In the genomic region with DNA sequence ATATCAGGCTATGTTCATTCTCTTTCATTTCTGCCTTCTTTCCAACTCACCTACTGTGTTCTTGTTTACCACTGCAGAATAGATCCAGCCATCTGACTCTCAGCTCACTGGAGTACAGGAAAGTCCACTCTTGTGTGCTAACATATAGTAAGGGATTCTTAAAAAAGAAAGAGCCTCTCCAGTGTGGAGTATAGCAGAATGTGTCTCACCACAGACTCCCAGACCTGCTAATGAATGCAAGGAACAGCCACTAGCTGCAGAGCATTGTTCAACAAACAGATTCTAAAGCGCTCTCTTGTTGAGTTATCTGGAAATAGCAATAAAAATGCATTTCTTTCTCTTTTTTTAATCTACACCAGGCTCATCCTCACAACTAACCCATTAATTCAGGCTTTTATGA, we compare ENCODE assay signal across 16 mouse cellular contexts.
"Had no signal": no experiment of that assay in that cellular context is flagged by ENCODE, and none has a peak within 500 bp of the region (broad histone marks: within the 10 kb centered on the region; RNA-seq: fewer than 3 reads in every experiment).

No protein-coding gene starts in this region.

- H3K9ac ChIP-seq: neural tube, embryonic 13.5 days; neural tube, embryonic 15.5 days; stomach, embryonic 15.5 days had no signal

- H3K4me3 ChIP-seq: neural tube, embryonic 13.5 days; neural tube, embryonic 15.5 days; stomach, embryonic 15.5 days had no signal

- H3K4me1 ChIP-seq: neural tube, embryonic 13.5 days; neural tube, embryonic 15.5 days; stomach, embryonic 15.5 days had no signal

- H3K9me3 ChIP-seq: neural tube, embryonic 13.5 days; neural tube, embryonic 15.5 days; stomach, embryonic 15.5 days had no signal

- H3K4me2 ChIP-seq: neural tube, embryonic 13.5 days; neural tube, embryonic 15.5 days; stomach, embryonic 15.5 days had no signal

- DNase-seq: retina, postnatal 1 day; right cerebral cortex, adult 18-20 months; right cerebral cortex, postnatal 14 days; right cerebral cortex, postnatal 25 days; right cerebral cortex, postnatal 4 days; spleen, adult 18-20 months; thymus, adult 18-20 months; thymus, adult 2 months; thymus, postnatal 14 days; thymus, postnatal 25 days; thymus, postnatal 36 days; thymus, postnatal 4 days had no signal

- H3K27me3 ChIP-seq: neural tube, embryonic 13.5 days; neural tube, embryonic 15.5 days; stomach, embryonic 15.5 days had no signal

- H3K27ac ChIP-seq: neural tube, embryonic 13.5 days; neural tube, embryonic 15.5 days; stomach, embryonic 15.5 days; stomach, postnatal 0 days had no signal

- H3K36me3 ChIP-seq: neural tube, embryonic 13.5 days; neural tube, embryonic 15.5 days; stomach, embryonic 15.5 days had no signal
